Mouse (Mus musculus) lung, postnatal 0 days (tissue): ENCODE measurements around the gene Amotl2. TPM values are rescaled to one million over a fixed set of nuclear protein-coding genes. Genes with fewer than 3 reads are reported as not detected.

Experiments
- ATAC-seq: fragments of 200-750 bp; cut with Nextera tagmentation; 2 replicates; pipeline ENCODE4 v1.8.0; 2017; ENCODE audit warnings: moderate library complexity
- DNase-seq: peaks from one replicate; pipeline ENCODE4 v3.0.0-alpha.2; 2016; ENCODE audit warnings: low spot score
- H3K27ac ChIP-seq: fragments of 300-500 bp; sonication (generic); 2 replicates; pipeline ENCODE4 v1.5.1; 2014; ENCODE audit warnings: antibody characterized with exemption, mild to moderate bottlenecking, low read length, mixed read lengths
- H3K27me3 ChIP-seq: fragments of 300-500 bp; sonication (generic); replicated peaks from 2 replicates; pipeline ENCODE4 v1.6.1; 2014; ENCODE audit warnings: low read length, mixed read lengths; ENCODE audit not compliant: insufficient read depth
- H3K36me3 ChIP-seq: fragments of 300-500 bp; sonication (generic); 2 replicates; pipeline ENCODE4 v1.6.1; 2014; ENCODE audit warnings: low read length, mixed read lengths; ENCODE audit not compliant: insufficient read depth
- H3K4me1 ChIP-seq: fragments of 300-500 bp; sonication (generic); 2 replicates; pipeline ENCODE4 v1.6.1; 2014; ENCODE audit warnings: antibody characterized with exemption, low read depth, low read length, mixed read lengths; ENCODE audit not compliant: insufficient read depth
- H3K4me2 ChIP-seq: fragments of 300-500 bp; sonication (generic); replicated peaks from 2 replicates; pipeline ENCODE4 v1.6.1; 2014; ENCODE audit warnings: low read depth, mild to moderate bottlenecking, low read length, moderate library complexity, mixed read lengths
- H3K4me3 ChIP-seq: fragments of 300-500 bp; sonication (generic); 2 replicates; pipeline ENCODE4 v1.5.1; 2014; ENCODE audit warnings: low read depth, low read length
- H3K9ac ChIP-seq: fragments of 300-500 bp; sonication (generic); replicated peaks from 2 replicates; pipeline ENCODE4 v1.6.1; 2014; ENCODE audit warnings: low read depth, mild to moderate bottlenecking
- H3K9me3 ChIP-seq: fragments of 300-500 bp; sonication (generic); 2 replicates; pipeline ENCODE4 v1.6.1; 2016; ENCODE audit warnings: low read length, mixed read lengths
- CTCF ChIP-seq: IDR thresholded peaks from 2 replicates; pipeline ENCODE4 v1.5.1; 2016; ENCODE audit warnings: antibody characterized with exemption, mild to moderate bottlenecking
- EP300 ChIP-seq: IDR thresholded peaks from 2 replicates; pipeline ENCODE4 v1.6.1; 2016; ENCODE audit warnings: antibody characterized with exemption, mild to moderate bottlenecking, control low read depth
- WGBS: fragments of 180-500 bp; shearing (Covaris S2); extraction: QIAGEN DNeasy Blood & Tissue Kit; methylation state at CpG from one replicate; pipeline ENCODE4 v1.1.7; 2014; 5-methylcytosine and 5-hydroxymethylcytosine counted together
- polyA plus RNA-seq: library from polyadenylated mRNA; unstranded; fragments of >200 nt; fragmentation: Nextera tagmentation; extraction: Ambion mirVana; gene quantifications from 2 replicates; pipeline ENCODE4 v1.2.1, GENCODE M21; 2015

The Amotl2 gene
- polyA plus RNA-seq, 1 experiment from 2014 or later, result 50.3 TPM

- no peak overlapping the region for H3K9ac ChIP-seq
- 0 out of 2 replicates have a peak, but pooled peaks cover 4% of the 10 kb centered on the region for H3K4me1 ChIP-seq
- 32% methylated on average over 4 of the region's 4 CpGs for WGBS
- ATAC-seq, result no peak
- H3K27ac ChIP-seq, result no peak overlapping the region
- no peak overlapping the region for H3K4me2 ChIP-seq
- no peaks in the 10 kb centered on the region for H3K36me3 ChIP-seq
- H3K4me3 ChIP-seq, result no peak overlapping the region
- DNase-seq, result no peak
- H3K27me3 ChIP-seq, result no peaks in the 10 kb centered on the region
- TF ChIP-seq EP300, result no peak
- no peak for TF ChIP-seq CTCF
- no peaks in the 10 kb centered on the region for H3K9me3 ChIP-seq
These were observed 28.5 kb upstream of the Amotl2 start for GRCm38 (mm10) chr9:102687943-102688342.

- Histone ChIP-seq H3K4me1 (0 out of 2 replicates have a peak, but pooled peaks cover 4% of the 10 kb centered on the region), H3K4me3 (peak overlapping the region; percentile 48), H3K4me2 (peak overlapping the region; percentile 83), H3K36me3 (no peaks in the 10 kb centered on the region), H3K9ac (peak overlapping the region; percentile 45; the same call in 1 of the 2 replicates), H3K27me3 (no peaks in the 10 kb centered on the region), H3K27ac (peak overlapping the region; percentile 63), H3K9me3 (no peaks in the 10 kb centered on the region)
- ATAC-seq, result peak; percentile 81
- WGBS, result 7% methylated on average over 13 of the region's 13 CpGs
- DNase-seq, result peak; percentile 75
- no peak for TF ChIP-seq EP300
- TF ChIP-seq CTCF, result no peak
These were observed 27.0 kb upstream of the Amotl2 start for GRCm38 (mm10) chr9:102689406-102689939.

GRCm38 (mm10) chr9:102689940-102690642 lies 26.4 kb upstream of the Amotl2 start:
- no peak for TF ChIP-seq CTCF
- TF ChIP-seq EP300, result no peak
- Histone ChIP-seq H3K27me3 (no peaks in the 10 kb centered on the region), H3K4me1 (0 out of 2 replicates have a peak, but pooled peaks cover 4% of the 10 kb centered on the region), H3K9ac (peak overlapping the region; percentile 45), H3K4me2 (peak overlapping the region; percentile 83), H3K4me3 (peak overlapping the region; percentile 48), H3K36me3 (no peaks in the 10 kb centered on the region), H3K9me3 (no peaks in the 10 kb centered on the region), H3K27ac (peak overlapping the region; percentile 63)
- DNase-seq (peak; percentile 46), ATAC-seq (peak; percentile 75)
- WGBS, result 3% methylated on average over 43 of the region's 44 CpGs

GRCm38 (mm10) chr9:102690891-102691290 lies 25.6 kb upstream of the Amotl2 start:
- Histone ChIP-seq H3K4me1 (0 out of 2 replicates have a peak, but pooled peaks cover 4% of the 10 kb centered on the region), H3K4me3 (peak overlapping the region; percentile 48; the same call in 1 of the 2 replicates), H3K27ac (no peak overlapping the region), H3K36me3 (no peaks in the 10 kb centered on the region), H3K9ac (no peak overlapping the region), H3K9me3 (no peaks in the 10 kb centered on the region), H3K4me2 (peak overlapping the region; percentile 83), H3K27me3 (no peaks in the 10 kb centered on the region)
- WGBS, result 9% methylated on average over 15 of the region's 15 CpGs
- DNase-seq (peak; percentile 39), ATAC-seq (no peak)
- TF ChIP-seq CTCF, result no peak

GRCm38 (mm10) chr9:102692564-102693475 lies 23.7 kb upstream of the Amotl2 start:
- Histone ChIP-seq H3K4me3 (no peak overlapping the region), H3K27ac (no peak overlapping the region), H3K4me2 (no peak overlapping the region), H3K9ac (no peak overlapping the region), H3K27me3 (no peaks in the 10 kb centered on the region), H3K4me1 (0 out of 2 replicates have a peak, but pooled peaks cover 4% of the 10 kb centered on the region), H3K36me3 (no peaks in the 10 kb centered on the region), H3K9me3 (no peaks in the 10 kb centered on the region)
- ATAC-seq (peak; percentile 45), DNase-seq (peak; percentile 51)
- 44% methylated on average over 9 of the region's 9 CpGs for WGBS
- TF ChIP-seq CTCF, result no peak
- no peak for TF ChIP-seq EP300

DNA sequence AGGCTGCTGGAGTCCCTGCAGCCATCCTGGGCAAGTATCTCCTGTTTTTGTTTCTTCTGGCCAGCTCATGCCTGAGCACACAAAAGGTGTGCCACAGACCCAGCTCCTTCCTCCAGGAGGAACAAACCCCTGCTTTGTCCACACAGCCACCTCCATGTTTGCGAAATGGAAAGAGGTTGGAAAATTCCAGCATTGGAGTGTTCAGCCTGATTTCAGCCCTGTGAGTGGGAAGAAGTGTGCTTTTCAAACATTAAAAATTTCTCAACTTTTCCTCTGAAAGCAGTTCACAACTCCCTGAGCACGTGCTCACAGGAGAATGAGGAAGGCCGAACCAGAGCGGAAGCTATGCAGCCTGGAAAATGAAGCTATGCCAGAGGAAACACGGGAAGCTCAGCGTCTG lies 15.4 kb upstream of the Amotl2 start:
- peak; percentile 87 for DNase-seq
- Histone ChIP-seq H3K4me1 (no peaks in the 10 kb centered on the region), H3K27me3 (no peaks in the 10 kb centered on the region), H3K4me2 (no peak overlapping the region), H3K4me3 (no peak overlapping the region), H3K36me3 (no peaks in the 10 kb centered on the region), H3K27ac (peak overlapping the region; percentile 55), H3K9me3 (no peaks in the 10 kb centered on the region), H3K9ac (no peak overlapping the region)
- TF ChIP-seq EP300 (peak; percentile 71), CTCF (no peak)
- ATAC-seq, result peak; percentile 89
- WGBS, result 66% methylated on average over 6 of the region's 6 CpGs
